Mouse (Mus musculus) brain, embryonic 14.5 days (tissue): ENCODE data around the gene Agrn.

Experiments used
- CTCF ChIP-seq: fragments of 200-500 bp; IDR thresholded peaks from 2 replicates; pipeline ENCODE4 v1.5.1; 2012; ENCODE audit warnings: inconsistent platforms, mild to moderate bottlenecking, moderate library complexity, borderline replicate concordance; ENCODE audit not compliant: insufficient read depth, insufficient read length; ENCODE audit errors: extremely low read depth
- POLR2A ChIP-seq: fragments of 200-500 bp; IDR thresholded peaks from 2 replicates; pipeline ENCODE4 v1.6.1; 2012; ENCODE audit warnings: mild to moderate bottlenecking, inconsistent platforms, borderline replicate concordance; ENCODE audit not compliant: poor library complexity, insufficient read depth, insufficient read length, severe bottlenecking; ENCODE audit errors: extremely low read depth

DNA sequence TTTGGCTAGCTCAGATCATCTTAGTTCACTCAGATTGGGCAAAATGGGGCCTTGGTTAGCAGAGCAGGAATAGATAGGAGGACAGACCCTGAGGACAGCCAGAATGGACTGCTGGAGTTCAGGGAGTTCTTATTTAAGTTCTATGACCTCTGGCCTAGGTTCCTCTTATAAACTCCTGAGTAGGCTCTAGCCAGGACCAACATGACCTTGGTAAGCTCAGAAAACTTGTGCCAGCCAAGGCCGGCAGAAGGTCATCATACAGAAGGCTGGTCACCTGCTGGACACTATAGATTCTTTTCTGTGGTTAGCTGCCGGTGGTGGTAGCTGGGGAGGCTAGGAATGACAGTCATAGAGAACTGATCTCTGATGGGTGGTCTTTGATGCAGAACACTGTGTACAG is 18.9 kb upstream of the Agrn start:
- no peak for TF ChIP-seq CTCF
- no peak for TF ChIP-seq POLR2A
